Mouse (Mus musculus) kidney, embryonic 15.5 days (tissue): Measurements from ENCODE around the gene Ddo. TPM values are rescaled to one million over a fixed set of nuclear protein-coding genes. Genes with fewer than 3 reads are reported as not detected.

Experiments used
- ATAC-seq: fragments of 200-750 bp; cut with Nextera tagmentation; replicated peaks from 2 replicates; pipeline ENCODE4 v1.8.0; 2017; ENCODE audit warnings: moderate TSS enrichment; ENCODE audit not compliant: low FRiP score
- H3K27ac ChIP-seq: fragments of 300-500 bp; sonication (generic); 2 replicates; pipeline ENCODE4 v1.5.1; 2015; ENCODE audit warnings: mild to moderate bottlenecking, inconsistent platforms
- H3K27me3 ChIP-seq: fragments of 300-500 bp; sonication (generic); 2 replicates; pipeline ENCODE4 v1.6.1; 2015; ENCODE audit warnings: inconsistent platforms
- H3K36me3 ChIP-seq: fragments of 300-500 bp; sonication (generic); 2 replicates; pipeline ENCODE4 v1.6.1; 2015; ENCODE audit warnings: inconsistent platforms
- H3K4me1 ChIP-seq: fragments of 300-500 bp; sonication (generic); 2 replicates; pipeline ENCODE4 v1.6.1; 2015; ENCODE audit warnings: inconsistent platforms
- H3K4me2 ChIP-seq: fragments of 300-500 bp; sonication (generic); 2 replicates; pipeline ENCODE4 v1.6.1; 2015; ENCODE audit warnings: moderate library complexity, mild to moderate bottlenecking, inconsistent platforms
- H3K4me3 ChIP-seq: fragments of 300-500 bp; sonication (generic); replicated peaks from 2 replicates; pipeline ENCODE4 v1.5.1; 2015; ENCODE audit warnings: mild to moderate bottlenecking, inconsistent platforms
- H3K9ac ChIP-seq: fragments of 300-500 bp; sonication (generic); 2 replicates; pipeline ENCODE4 v1.6.1; 2015; ENCODE audit warnings: mild to moderate bottlenecking, inconsistent platforms
- H3K9me3 ChIP-seq: fragments of 300-500 bp; sonication (generic); replicated peaks from 2 replicates; pipeline ENCODE4 v1.6.1; 2016; ENCODE audit warnings: inconsistent platforms
- WGBS: fragments of 180-500 bp; shearing (Covaris S2); methylation state at CpG from one replicate; pipeline ENCODE4 v1.1.7; 2015; ENCODE audit warnings: mixed read lengths; 5-methylcytosine and 5-hydroxymethylcytosine counted together
- polyA plus RNA-seq: library from polyadenylated mRNA; unstranded; fragments of >200 nt; fragmentation: Nextera tagmentation; extraction: Ambion mirVana; gene quantifications from 2 replicates; pipeline ENCODE4 v1.2.1, GENCODE M21; 2015

The Ddo gene
- polyA plus RNA-seq, 1 experiment from 2014 or later, result 0.53 TPM

DNA sequence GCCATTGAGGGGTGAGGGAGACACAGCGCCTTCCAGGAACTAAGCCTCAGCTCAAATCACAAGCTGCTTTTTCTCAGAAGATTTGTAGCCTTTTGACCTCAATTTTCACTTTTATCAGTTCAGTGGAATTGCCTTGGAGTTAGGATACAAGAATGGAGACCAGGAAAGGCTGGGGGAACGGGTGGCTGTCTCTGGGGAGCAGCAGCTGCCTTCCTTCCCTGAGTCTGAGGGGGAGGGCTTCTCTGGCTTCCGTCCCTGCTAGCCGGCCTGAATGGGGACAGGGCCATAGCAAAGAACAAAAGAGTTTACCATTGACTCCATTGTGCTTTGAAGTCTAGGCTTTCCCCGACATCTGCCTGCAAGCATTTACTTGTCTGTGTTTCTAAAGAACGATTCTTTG, 94.5 kb downstream of the Ddo start:
- H3K4me2 ChIP-seq, result no peak overlapping the region
- 34% methylated on average over 6 of the region's 6 CpGs for WGBS
- no peak overlapping the region for H3K9ac ChIP-seq
- H3K27ac ChIP-seq, result 0 out of 2 replicates have a peak overlapping the region, but pooled peaks have one; percentile 33
- no peaks in the 10 kb centered on the region for H3K27me3 ChIP-seq
- ATAC-seq, result no peak
- H3K9me3 ChIP-seq, result no peaks in the 10 kb centered on the region
- no peak overlapping the region for H3K4me3 ChIP-seq
- H3K4me1 ChIP-seq, result peaks cover 14% of the 10 kb centered on the region; the same call in 1 of the 2 replicates
- no peaks in the 10 kb centered on the region for H3K36me3 ChIP-seq

DNA sequence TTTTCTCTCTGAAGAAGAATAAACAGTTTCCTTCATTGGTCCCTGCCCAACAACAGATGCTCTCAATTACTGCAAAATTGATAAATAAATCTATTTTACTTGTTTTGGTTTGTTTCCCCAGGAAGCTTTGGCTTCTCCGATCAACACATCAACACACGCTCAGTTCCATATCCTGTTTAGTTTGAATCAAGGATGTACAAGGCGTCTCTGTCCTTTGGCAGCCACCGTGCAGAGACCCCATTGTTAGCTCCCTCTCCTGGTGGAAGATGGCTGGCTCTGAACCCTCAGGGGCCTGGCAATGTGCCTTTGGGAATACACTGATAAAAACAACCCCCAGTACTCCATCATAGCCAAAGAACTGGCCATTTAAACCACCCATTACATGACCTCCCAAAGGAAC, 95.3 kb downstream of the Ddo start:
- Histone ChIP-seq H3K4me1 (peaks cover 14% of the 10 kb centered on the region; the same call in 1 of the 2 replicates), H3K4me3 (no peak overlapping the region), H3K36me3 (no peaks in the 10 kb centered on the region), H3K9ac (no peak overlapping the region), H3K4me2 (no peak overlapping the region), H3K27ac (no peak overlapping the region), H3K27me3 (no peaks in the 10 kb centered on the region), H3K9me3 (no peaks in the 10 kb centered on the region)
- no peak for ATAC-seq
- 58% methylated on average over 4 of the region's 4 CpGs for WGBS

DNA sequence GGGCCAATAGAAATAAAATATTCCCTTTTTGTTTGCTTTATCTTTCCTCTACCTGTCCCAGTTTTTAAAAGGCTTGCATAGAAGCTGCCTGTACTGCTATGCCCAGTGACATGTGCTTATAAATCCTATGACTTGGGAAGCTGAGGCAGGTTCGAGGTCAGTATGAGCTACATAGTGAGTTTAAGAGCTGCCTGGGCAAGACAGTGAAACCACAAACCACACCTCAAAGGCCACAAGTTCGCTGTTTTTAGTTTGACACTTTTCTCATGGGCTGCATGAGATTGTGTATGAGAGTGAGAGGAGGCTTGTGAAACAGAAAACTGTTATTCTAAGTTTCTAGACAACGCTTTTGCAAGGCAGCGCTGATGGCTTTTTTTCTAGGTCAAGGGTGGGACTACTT, 95.7 kb downstream of the Ddo start:
- ATAC-seq, result no peak
- H3K27me3 ChIP-seq, result no peaks in the 10 kb centered on the region
- H3K36me3 ChIP-seq, result no peaks in the 10 kb centered on the region
- no peak overlapping the region for H3K4me2 ChIP-seq
- no peak overlapping the region for H3K27ac ChIP-seq
- 58% methylated on average over 4 of the region's 4 CpGs for WGBS
- H3K9ac ChIP-seq, result no peak overlapping the region
- no peaks in the 10 kb centered on the region for H3K9me3 ChIP-seq
- H3K4me1 ChIP-seq, result peaks cover 14% of the 10 kb centered on the region; the same call in 1 of the 2 replicates
- H3K4me3 ChIP-seq, result no peak overlapping the region

DNA sequence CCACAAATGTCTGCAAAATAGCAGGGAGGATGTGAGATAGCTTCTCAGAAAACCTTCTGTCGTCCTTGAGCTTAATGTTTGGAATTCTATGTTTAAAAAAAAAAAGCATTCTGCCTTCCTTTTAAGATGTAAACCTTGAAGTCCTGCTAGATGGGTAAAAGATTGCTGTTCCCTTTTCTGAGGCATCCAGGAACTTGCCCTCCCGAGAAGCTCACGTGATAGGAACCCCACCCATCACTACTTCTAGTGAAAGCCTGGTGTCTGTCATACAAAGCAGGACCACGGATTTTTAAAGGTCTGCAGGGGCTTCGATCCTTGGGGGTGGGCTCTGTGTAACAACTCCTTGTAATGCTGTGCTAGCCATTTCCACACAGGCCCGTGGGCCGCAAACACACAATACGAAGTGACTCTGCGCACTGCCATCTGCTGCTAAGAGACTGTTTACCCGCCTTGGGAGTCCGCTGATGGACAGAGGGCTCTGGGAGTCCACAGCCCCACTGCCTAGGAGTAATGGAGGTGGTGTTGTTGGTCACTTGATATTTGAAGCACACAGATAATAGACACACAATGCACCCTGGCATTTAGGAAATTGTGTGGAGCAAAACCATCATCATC, 96.6 kb downstream of the Ddo start:
- Histone ChIP-seq H3K9ac (no peak overlapping the region), H3K9me3 (no peaks in the 10 kb centered on the region), H3K27ac (no peak overlapping the region), H3K36me3 (no peaks in the 10 kb centered on the region), H3K4me3 (no peak overlapping the region), H3K4me1 (peaks cover 14% of the 10 kb centered on the region; the same call in 1 of the 2 replicates), H3K4me2 (no peak overlapping the region), H3K27me3 (no peaks in the 10 kb centered on the region)
- 70% methylated on average over 11 of the region's 11 CpGs for WGBS
- ATAC-seq, result no peak

DNA sequence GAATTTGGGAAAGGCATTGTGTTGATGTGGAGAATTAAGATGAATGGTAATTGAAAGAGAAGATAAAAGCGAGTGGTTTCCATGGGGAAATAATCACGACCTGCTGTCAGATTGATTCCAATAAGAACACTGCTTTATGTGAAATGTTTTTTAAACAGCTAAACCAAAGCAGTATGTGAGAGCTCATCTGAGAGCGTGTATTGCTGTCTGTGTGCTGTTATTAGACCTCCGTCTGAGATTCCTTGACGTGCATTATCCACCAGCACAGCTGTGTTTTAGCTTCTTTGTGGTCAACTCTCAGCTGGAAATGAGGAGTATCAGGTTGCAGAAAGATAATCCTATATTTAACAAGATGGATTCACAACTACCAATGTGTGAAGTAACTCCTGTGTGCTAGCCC, 97.2 kb downstream of the Ddo start:
- H3K27me3 ChIP-seq, result no peaks in the 10 kb centered on the region
- H3K36me3 ChIP-seq, result no peaks in the 10 kb centered on the region
- ATAC-seq, result no peak
- no peaks in the 10 kb centered on the region for H3K9me3 ChIP-seq
- H3K4me2 ChIP-seq, result no peak overlapping the region
- H3K27ac ChIP-seq, result no peak overlapping the region
- H3K4me3 ChIP-seq, result no peak overlapping the region
- H3K4me1 ChIP-seq, result peaks cover 14% of the 10 kb centered on the region; the same call in 1 of the 2 replicates
- H3K9ac ChIP-seq, result no peak overlapping the region
- 65% methylated on average over 5 of the region's 5 CpGs for WGBS

DNA sequence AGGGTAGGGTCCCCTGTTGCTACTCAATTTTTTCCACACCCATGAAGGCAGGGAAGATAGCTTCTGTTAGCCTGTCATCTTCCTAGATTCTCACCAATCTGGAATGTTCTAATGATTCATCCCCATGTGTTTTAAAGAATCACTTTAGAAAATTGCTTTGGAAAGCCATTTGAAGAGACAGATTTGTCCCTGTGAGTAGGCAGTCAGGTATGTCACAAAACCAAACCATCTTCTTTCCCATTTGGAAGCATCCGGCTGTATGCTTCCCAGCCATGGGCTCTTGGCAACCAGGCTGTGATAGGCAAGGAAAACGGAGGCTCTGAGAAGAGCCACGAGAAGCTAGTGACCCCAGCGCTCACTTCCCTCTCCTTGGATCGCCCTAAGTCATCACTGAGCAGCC, 100.4 kb downstream of the Ddo start:
- Histone ChIP-seq H3K36me3 (no peaks in the 10 kb centered on the region), H3K27ac (no peak overlapping the region), H3K4me3 (no peak overlapping the region), H3K9ac (no peak overlapping the region), H3K9me3 (no peaks in the 10 kb centered on the region), H3K4me1 (0 out of 2 replicates have a peak, but pooled peaks cover 4% of the 10 kb centered on the region), H3K4me2 (no peak overlapping the region), H3K27me3 (no peaks in the 10 kb centered on the region)
- ATAC-seq, result no peak
- 73% methylated on average over 5 of the region's 5 CpGs for WGBS

Other genes with a start within 250 kb of the Ddo start
- not detected in 2 replicates for gene Slc22a16, start 59.7 kb upstream of the Ddo start, polyA plus RNA-seq
- 2.4 and 2.9 TPM in 2 replicates for gene Mettl24, start 53.3 kb downstream of the Ddo start, polyA plus RNA-seq